Mouse (Mus musculus) forebrain, embryonic 16.5 days (tissue): Measurements from ENCODE around the gene Ghdc. TPM values are rescaled to one million over a fixed set of nuclear protein-coding genes. Genes with fewer than 3 reads are reported as not detected.

Source experiments
- ATAC-seq: fragments of 200-750 bp; cut with Nextera tagmentation; 2 replicates; pipeline ENCODE4 v1.8.0; 2017; ENCODE audit warnings: mild to moderate bottlenecking, moderate library complexity
- H3K27ac ChIP-seq: fragments of 300-500 bp; sonication (generic); 2 replicates; pipeline ENCODE4 v1.5.1; 2014; ENCODE audit warnings: low read length, control low read depth
- H3K27me3 ChIP-seq: fragments of 300-500 bp; sonication (generic); replicated peaks from 2 replicates; pipeline ENCODE4 v1.6.1; 2014; ENCODE audit warnings: low read length; ENCODE audit not compliant: control insufficient read depth, insufficient read depth
- H3K36me3 ChIP-seq: fragments of 300-500 bp; sonication (generic); 2 replicates; pipeline ENCODE4 v1.6.1; 2014; ENCODE audit not compliant: control insufficient read depth, insufficient read depth
- H3K4me1 ChIP-seq: fragments of 300-500 bp; sonication (generic); replicated peaks from 2 replicates; pipeline ENCODE4 v1.6.1; 2014; ENCODE audit warnings: low read length; ENCODE audit not compliant: control insufficient read depth, insufficient read depth
- H3K4me2 ChIP-seq: fragments of 300-500 bp; sonication (generic); 2 replicates; pipeline ENCODE4 v1.6.1; 2014; ENCODE audit warnings: mild to moderate bottlenecking, low read length, control low read depth
- H3K4me3 ChIP-seq: fragments of 300-500 bp; sonication (generic); replicated peaks from 2 replicates; pipeline ENCODE4 v1.5.1; 2014; ENCODE audit warnings: mild to moderate bottlenecking, low read length, control low read depth
- H3K9ac ChIP-seq: fragments of 300-500 bp; sonication (generic); replicated peaks from 2 replicates; pipeline ENCODE4 v1.6.1; 2014; ENCODE audit warnings: low read depth, low read length, control low read depth
- H3K9me3 ChIP-seq: fragments of 300-500 bp; sonication (generic); 2 replicates; pipeline ENCODE4 v1.6.1; 2016; ENCODE audit warnings: low read length; ENCODE audit not compliant: control insufficient read depth
- WGBS: fragments of 180-500 bp; shearing (Covaris S2); extraction: QIAGEN DNeasy Blood & Tissue Kit; methylation state at CpG from one replicate; pipeline ENCODE4 v1.1.7; 2014; 5-methylcytosine and 5-hydroxymethylcytosine counted together
- polyA plus RNA-seq: library from polyadenylated mRNA; unstranded; fragments of >200 nt; fragmentation: Nextera tagmentation; extraction: Ambion mirVana; gene quantifications from 2 replicates; pipeline ENCODE4 v1.2.1, GENCODE M21; 2015

Ghdc gene
- polyA plus RNA-seq, 1 experiment from 2014 or later: 5.0 TPM

GRCm38 (mm10) chr11:100774261-100774660 is 3.5 kb upstream of the Ghdc start:
- Histone ChIP-seq H3K9me3 (no peaks in the 10 kb centered on the region), H3K9ac (no peak overlapping the region), H3K36me3 (no peaks in the 10 kb centered on the region), H3K4me1 (peaks cover 7% of the 10 kb centered on the region), H3K4me3 (no peak overlapping the region), H3K27ac (no peak overlapping the region), H3K4me2 (no peak overlapping the region), H3K27me3 (no peaks in the 10 kb centered on the region)
- no peak for ATAC-seq
- WGBS: 86% methylated on average over 4 of the region's 4 CpGs

GRCm38 (mm10) chr11:100769980-100770379 is 777 bp downstream of the Ghdc start:
- Histone ChIP-seq H3K4me3 (no peak overlapping the region; the same call in 1 of the 2 replicates), H3K27me3 (no peaks in the 10 kb centered on the region), H3K9ac (no peak overlapping the region), H3K36me3 (no peaks in the 10 kb centered on the region), H3K4me2 (peak overlapping the region; percentile 52), H3K4me1 (peaks cover 7% of the 10 kb centered on the region), H3K9me3 (no peaks in the 10 kb centered on the region), H3K27ac (no peak overlapping the region)
- ATAC-seq: no peak
- 50% methylated on average over 6 of the region's 6 CpGs for WGBS

- WGBS: 88% methylated on average over 5 of the region's 5 CpGs
- no peaks in the 10 kb centered on the region for H3K27me3 ChIP-seq
- no peak for ATAC-seq
- H3K9me3 ChIP-seq: no peaks in the 10 kb centered on the region
- H3K27ac ChIP-seq: no peak overlapping the region
- H3K36me3 ChIP-seq: no peaks in the 10 kb centered on the region
- no peak overlapping the region for H3K4me3 ChIP-seq
- no peak overlapping the region for H3K9ac ChIP-seq
- peaks cover 7% of the 10 kb centered on the region for H3K4me1 ChIP-seq
- H3K4me2 ChIP-seq: no peak overlapping the region
Measured at GRCm38 (mm10) chr11:100767871-100768270, 2.9 kb downstream of the Ghdc start.

- WGBS: 87% methylated on average over 9 of the region's 9 CpGs
- ATAC-seq: no peak
Measured at GRCm38 (mm10) chr11:100766726-100767125, 4.0 kb downstream of the Ghdc start.

GRCm38 (mm10) chr11:100762831-100763230 is 7.9 kb downstream of the Ghdc start, which contains the start of gene Hcrt:
Gene Hcrt (minus strand): TSS chr11:100762931.
- H3K4me3 ChIP-seq: peak within 1 kb of the TSS; percentile 47
- H3K27me3 ChIP-seq: no peaks in the 10 kb centered on the region; the same call in 1 of the 2 replicates
- peaks cover 21% of the 10 kb centered on the region for H3K4me1 ChIP-seq
- no peaks in the 10 kb centered on the region for H3K36me3 ChIP-seq
- H3K9me3 ChIP-seq: no peaks in the 10 kb centered on the region
- peak within 1 kb of the TSS; percentile 74 for H3K4me2 ChIP-seq
- ATAC-seq: no peak
- 84% methylated on average over 7 of the region's 7 CpGs for WGBS
- H3K27ac ChIP-seq: no peak within 1 kb of the TSS
- peak within 1 kb of the TSS; percentile 63 for H3K9ac ChIP-seq

More at GRCm38 (mm10) chr11:100766726-100767125, 4.0 kb downstream of the Ghdc start:
- Histone ChIP-seq H3K27ac (no peak overlapping the region), H3K36me3 (no peaks in the 10 kb centered on the region), H3K9me3 (no peaks in the 10 kb centered on the region), H3K9ac (no peak overlapping the region), H3K27me3 (no peaks in the 10 kb centered on the region), H3K4me3 (no peak overlapping the region), H3K4me2 (no peak overlapping the region), H3K4me1 (peaks cover 9% of the 10 kb centered on the region)

GRCm38 (mm10) chr11:100761547-100762045 is 9.2 kb downstream of the Ghdc start:
- ATAC-seq: peak; percentile 44
- under 1% methylated on average over 27 of the region's 27 CpGs for WGBS

GRCm38 (mm10) chr11:100759611-100760233 is 11.0 kb downstream of the Ghdc start, which contains the start of gene Kcnh4:
Gene Kcnh4 (minus strand): TSS chr11:100759942.
- Histone ChIP-seq H3K4me3 (peak within 1 kb of the TSS; percentile 51), H3K27ac (peak within 1 kb of the TSS; percentile 23; the same call in 1 of the 2 replicates), H3K4me2 (peak within 1 kb of the TSS; percentile 50), H3K9me3 (no peaks in the 10 kb centered on the region), H3K4me1 (peaks cover 21% of the 10 kb centered on the region), H3K9ac (peak within 1 kb of the TSS; percentile 61), H3K27me3 (no peaks in the 10 kb centered on the region; the same call in 1 of the 2 replicates), H3K36me3 (no peaks in the 10 kb centered on the region)
- ATAC-seq: peak; percentile 78
- under 1% methylated on average over 51 of the region's 51 CpGs for WGBS

More at GRCm38 (mm10) chr11:100761547-100762045, 9.2 kb downstream of the Ghdc start:
- Histone ChIP-seq H3K4me2 (peak overlapping the region; percentile 74), H3K4me3 (peak overlapping the region; percentile 47), H3K9me3 (no peaks in the 10 kb centered on the region), H3K36me3 (no peaks in the 10 kb centered on the region), H3K27ac (no peak overlapping the region), H3K4me1 (peaks cover 21% of the 10 kb centered on the region), H3K27me3 (no peaks in the 10 kb centered on the region; the same call in 1 of the 2 replicates), H3K9ac (peak overlapping the region; percentile 63)

GRCm38 (mm10) chr11:100758707-100759610 is 11.8 kb downstream of the Ghdc start:
- peak overlapping the region; percentile 51 for H3K4me3 ChIP-seq
- H3K4me1 ChIP-seq: peaks cover 21% of the 10 kb centered on the region
- no peaks in the 10 kb centered on the region for H3K9me3 ChIP-seq
- peak; percentile 57 for ATAC-seq
- under 1% methylated on average over 33 of the region's 35 CpGs for WGBS
- peak overlapping the region; percentile 23; the same call in 1 of the 2 replicates for H3K27ac ChIP-seq
- no peaks in the 10 kb centered on the region; the same call in 1 of the 2 replicates for H3K27me3 ChIP-seq
- H3K9ac ChIP-seq: peak overlapping the region; percentile 61
- no peaks in the 10 kb centered on the region for H3K36me3 ChIP-seq
- H3K4me2 ChIP-seq: peak overlapping the region; percentile 50

GRCm38 (mm10) chr11:100757566-100757965 is 13.2 kb downstream of the Ghdc start:
- Histone ChIP-seq H3K4me2 (no peak overlapping the region), H3K9ac (no peak overlapping the region), H3K36me3 (no peaks in the 10 kb centered on the region), H3K27me3 (no peaks in the 10 kb centered on the region; the same call in 1 of the 2 replicates), H3K4me1 (peaks cover 21% of the 10 kb centered on the region), H3K27ac (no peak overlapping the region), H3K9me3 (no peaks in the 10 kb centered on the region), H3K4me3 (no peak overlapping the region)
- no peak for ATAC-seq
- 92% methylated on average over 12 of the region's 12 CpGs for WGBS
